Mouse (Mus musculus): ENCODE results near the gene Entpd1.

GRCm38 (mm10) chr19:40746603-40747002 lies 134.4 kb downstream of the Entpd1 start:
- TF ChIP-seq ZC3H11A (IDR thresholded peaks at IDR 0.05; ENCODE audit: borderline replicate concordance, low read depth, low read length), result no peak
- no peak for TF ChIP-seq ZNF384 (IDR thresholded peaks at IDR 0.05; ENCODE audit: low read depth, low read length)
- no peak for TF ChIP-seq HCFC1 (IDR thresholded peaks at IDR 0.05; ENCODE audit: borderline replicate concordance, insufficient read depth, low read length)
- no peak for TF ChIP-seq MAFK (IDR thresholded peaks at IDR 0.05; ENCODE audit: insufficient read depth, low read depth, low read length)

Data from ES-E14 (cell line).